Mouse (Mus musculus) midbrain, embryonic 12.5 days (tissue): ENCODE data around the gene Gm4175. TPM values are rescaled to one million over a fixed set of nuclear protein-coding genes. Genes with fewer than 3 reads are reported as not detected.
"Not testable (repeated sequence)": the region's sequence is repeated elsewhere in the genome, so short reads cannot be mapped to it uniquely, and the experiment has no call there.

Experiments used
- ATAC-seq: fragments of 200-750 bp; cut with Nextera tagmentation; 2 replicates; pipeline ENCODE4 v1.8.0; 2017; ENCODE audit warnings: low read depth, moderate TSS enrichment, moderate library complexity; ENCODE audit not compliant: low FRiP score
- H3K27ac ChIP-seq: fragments of 300-500 bp; sonication (generic); replicated peaks from 2 replicates; pipeline ENCODE4 v1.5.1; 2016; ENCODE audit warnings: mild to moderate bottlenecking
- H3K27me3 ChIP-seq: fragments of 300-500 bp; sonication (generic); 2 replicates; pipeline ENCODE4 v1.6.1; 2016; ENCODE audit warnings: mild to moderate bottlenecking
- H3K36me3 ChIP-seq: fragments of 300-500 bp; sonication (generic); 2 replicates; pipeline ENCODE4 v1.6.1; 2016
- H3K4me1 ChIP-seq: fragments of 300-500 bp; sonication (generic); 2 replicates; pipeline ENCODE4 v1.6.1; 2016
- H3K4me2 ChIP-seq: fragments of 300-500 bp; sonication (generic); replicated peaks from 2 replicates; pipeline ENCODE4 v1.6.1; 2016; ENCODE audit warnings: mild to moderate bottlenecking, moderate library complexity
- H3K4me3 ChIP-seq: fragments of 300-500 bp; sonication (generic); 2 replicates; pipeline ENCODE4 v1.5.1; 2016; ENCODE audit warnings: mild to moderate bottlenecking
- H3K9ac ChIP-seq: fragments of 300-500 bp; sonication (generic); replicated peaks from 2 replicates; pipeline ENCODE4 v1.6.1; 2016; ENCODE audit warnings: mild to moderate bottlenecking, moderate library complexity
- H3K9me3 ChIP-seq: fragments of 300-500 bp; sonication (generic); 2 replicates; pipeline ENCODE4 v1.6.1; 2016; ENCODE audit warnings: mild to moderate bottlenecking
- WGBS: fragments of 180-500 bp; shearing (Covaris S2); methylation state at CpG from one replicate; pipeline ENCODE4 v1.1.7; 2016; 5-methylcytosine and 5-hydroxymethylcytosine counted together
- polyA plus RNA-seq: library from polyadenylated mRNA; unstranded; fragments of >200 nt; fragmentation: Nextera tagmentation; extraction: Ambion mirVana; gene quantifications from 2 replicates; pipeline ENCODE4 v1.2.1, GENCODE M21; 2016

The Gm4175 gene
- not detected in 2 replicates for polyA plus RNA-seq

GRCm38 (mm10) chr7:21761375-21761774 is at the start of gene Gm4175:
Gene Gm4175 (minus strand): TSS chr7:21761475.
- H3K4me1 ChIP-seq, H3K4me3 ChIP-seq, H3K36me3 ChIP-seq, H3K9ac ChIP-seq, H3K4me2 ChIP-seq, H3K9me3 ChIP-seq, H3K27ac ChIP-seq, ATAC-seq, H3K27me3 ChIP-seq: not testable (repeated sequence)
- no CpG with 5 or more reads among the region's 5 CpGs for WGBS

GRCm38 (mm10) chr7:21796628-21797027 is 35.4 kb upstream of the Gm4175 start, which contains the start of gene Gm4177:
Gene Gm4177 (minus strand): TSS chr7:21796728.
- not testable (repeated sequence) for H3K9me3 ChIP-seq, H3K9ac ChIP-seq, H3K36me3 ChIP-seq, H3K4me1 ChIP-seq, H3K4me2 ChIP-seq, H3K27me3 ChIP-seq, ATAC-seq, H3K27ac ChIP-seq, H3K4me3 ChIP-seq
- no CpG with 5 or more reads among the region's 3 CpGs for WGBS

Other genes starting within 250 kb of the Gm4175 start
- gene Vmn1r130, start 249.7 kb downstream of the Gm4175 start, polyA plus RNA-seq: not detected in 2 replicates
- gene Vmn1r131, start 215.4 kb downstream of the Gm4175 start, polyA plus RNA-seq: not detected in 2 replicates
- not detected in 2 replicates for gene Vmn1r132, start 147.4 kb downstream of the Gm4175 start, polyA plus RNA-seq
- gene Gm4177, start 35.3 kb upstream of the Gm4175 start, polyA plus RNA-seq: not detected in 2 replicates
- not detected in 2 replicates for gene Vmn1r135, start 70.9 kb upstream of the Gm4175 start, polyA plus RNA-seq
- not detected in 2 replicates for gene Gm5725, start 82.8 kb upstream of the Gm4175 start, polyA plus RNA-seq
- gene Gm5891, start 159.8 kb upstream of the Gm4175 start, polyA plus RNA-seq: not detected in 2 replicates
- gene Vmn1r137, start 233.1 kb upstream of the Gm4175 start, polyA plus RNA-seq: not detected in 2 replicates